Mouse (Mus musculus) kidney, embryonic 16.5 days (tissue): ENCODE results near the gene Itga8. TPM values are rescaled to one million over a fixed set of nuclear protein-coding genes. Genes with fewer than 3 reads are reported as not detected.

ENCODE experiments used
- ATAC-seq: fragments of 200-750 bp; cut with Nextera tagmentation; 2 replicates; pipeline ENCODE4 v1.8.0; 2017; ENCODE audit warnings: moderate TSS enrichment; ENCODE audit not compliant: low FRiP score, low TSS enrichment
- H3K27ac ChIP-seq: fragments of 300-500 bp; sonication (generic); 2 replicates; pipeline ENCODE4 v1.5.1; 2014; ENCODE audit warnings: low read length
- H3K27me3 ChIP-seq: fragments of 300-500 bp; sonication (generic); 2 replicates; pipeline ENCODE4 v1.6.1; 2014; ENCODE audit warnings: low read length, control low read depth, mixed read lengths; ENCODE audit not compliant: insufficient read depth
- H3K36me3 ChIP-seq: fragments of 300-500 bp; sonication (generic); 2 replicates; pipeline ENCODE4 v1.6.1; 2014; ENCODE audit warnings: low read length, control low read depth, mixed read lengths; ENCODE audit not compliant: insufficient read depth
- H3K4me1 ChIP-seq: fragments of 300-500 bp; sonication (generic); 2 replicates; pipeline ENCODE4 v1.6.1; 2014; ENCODE audit warnings: low read length, control low read depth, mixed read lengths; ENCODE audit not compliant: insufficient read depth
- H3K4me2 ChIP-seq: fragments of 300-500 bp; sonication (generic); replicated peaks from 2 replicates; pipeline ENCODE4 v1.6.1; 2014; ENCODE audit warnings: low read depth, low read length
- H3K4me3 ChIP-seq: fragments of 300-500 bp; sonication (generic); 2 replicates; pipeline ENCODE4 v1.5.1; 2014; ENCODE audit warnings: mild to moderate bottlenecking, low read length
- H3K9ac ChIP-seq: fragments of 300-500 bp; sonication (generic); replicated peaks from 2 replicates; pipeline ENCODE4 v1.6.1; 2014; ENCODE audit warnings: low read length
- H3K9me3 ChIP-seq: fragments of 300-500 bp; sonication (generic); 2 replicates; pipeline ENCODE4 v1.6.1; 2016; ENCODE audit warnings: low read length, control low read depth
- WGBS: fragments of 180-500 bp; shearing (Covaris S2); extraction: QIAGEN DNeasy Blood & Tissue Kit; methylation state at CpG from one replicate; pipeline ENCODE4 v1.1.7; 2014; 5-methylcytosine and 5-hydroxymethylcytosine counted together
- polyA plus RNA-seq: library from polyadenylated mRNA; unstranded; fragments of >200 nt; fragmentation: Nextera tagmentation; extraction: Ambion mirVana; gene quantifications from 2 replicates; pipeline ENCODE4 v1.2.1, GENCODE M21; 2015

Gene Itga8
- polyA plus RNA-seq, result 43.3 and 45.4 TPM in 2 replicates

DNA sequence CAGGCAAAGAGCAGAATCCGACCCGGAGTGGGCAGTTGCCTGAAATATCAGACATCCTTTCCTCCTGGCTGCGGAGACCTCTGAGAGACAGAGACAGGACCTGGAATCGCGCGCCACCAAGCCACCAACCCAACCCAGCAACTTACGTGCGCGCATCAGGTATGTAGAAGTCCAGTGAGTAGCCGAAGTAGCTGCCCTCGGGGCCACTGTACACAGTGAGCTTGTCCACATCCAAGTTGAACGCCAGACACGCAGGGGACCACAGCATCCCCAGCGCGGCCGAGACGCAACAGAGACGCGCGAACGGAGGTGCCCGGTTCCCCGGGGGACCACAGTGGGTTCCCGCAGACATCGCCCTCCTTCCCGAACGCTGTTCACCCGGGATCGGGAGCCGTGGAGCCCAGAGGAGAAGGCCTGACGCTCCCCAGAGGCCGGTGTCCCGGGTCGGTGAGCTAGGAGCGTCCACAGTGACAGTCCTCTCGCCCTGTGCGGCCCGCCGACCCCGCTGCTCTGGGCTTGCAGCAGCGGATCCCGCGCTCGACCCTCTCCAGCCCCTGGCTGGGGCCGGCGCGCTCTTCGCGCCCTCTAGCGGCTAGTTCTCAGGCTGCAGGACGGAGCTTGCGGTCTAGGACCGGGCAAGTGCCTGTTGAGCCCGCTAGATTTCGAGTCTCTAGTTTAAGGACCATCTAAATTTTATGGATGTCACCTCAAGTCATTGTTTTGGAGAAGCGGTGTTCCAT is at the start of gene Itga8:
TSS of gene Itga8 (minus strand) at position 492 of the 740 bp plus-strand sequence.
- peak within 1 kb of the TSS; percentile 66 for H3K4me3 ChIP-seq
- peak within 1 kb of the TSS; percentile 75 for H3K4me2 ChIP-seq
- H3K9ac ChIP-seq, result peak within 1 kb of the TSS; percentile 76
- under 1% methylated on average over 56 of the region's 56 CpGs for WGBS
- 0 out of 2 replicates have a peak, but pooled peaks cover 4% of the 10 kb centered on the region for H3K27me3 ChIP-seq
- no peaks in the 10 kb centered on the region for H3K36me3 ChIP-seq
- ATAC-seq, result peak; percentile 96
- 0 out of 2 replicates have a peak, but pooled peaks cover 6% of the 10 kb centered on the region for H3K4me1 ChIP-seq
- H3K9me3 ChIP-seq, result no peaks in the 10 kb centered on the region
- H3K27ac ChIP-seq, result peak within 1 kb of the TSS; percentile 73

DNA sequence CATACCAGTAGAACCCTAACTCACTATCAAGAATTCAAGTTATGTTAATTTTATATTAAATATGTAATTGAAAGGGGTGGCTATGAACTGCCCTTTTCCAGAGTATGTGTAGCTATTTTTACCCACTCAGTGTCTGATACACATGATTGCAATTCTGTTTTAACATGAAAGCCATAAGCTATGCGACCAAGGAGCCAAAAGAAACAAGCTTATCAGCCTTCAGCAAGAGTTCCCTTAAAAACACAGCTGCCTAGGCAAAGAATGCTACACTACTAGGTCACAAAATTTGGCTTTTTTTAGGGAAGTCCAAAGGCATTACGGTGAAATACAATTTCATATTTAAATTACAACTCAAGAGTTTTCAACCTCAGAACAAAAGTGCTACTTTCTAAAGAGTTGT is 47.2 kb upstream of the Itga8 start:
- no peaks in the 10 kb centered on the region for H3K4me1 ChIP-seq
- 72% methylated on average over 2 of the region's 2 CpGs for WGBS
- H3K4me3 ChIP-seq, result no peak overlapping the region
- ATAC-seq, result no peak
- H3K9me3 ChIP-seq, result no peaks in the 10 kb centered on the region
- H3K4me2 ChIP-seq, result no peak overlapping the region
- 0 out of 2 replicates have a peak, but pooled peaks cover 3% of the 10 kb centered on the region for H3K36me3 ChIP-seq
- H3K27me3 ChIP-seq, result no peaks in the 10 kb centered on the region
- no peak overlapping the region for H3K9ac ChIP-seq
- no peak overlapping the region for H3K27ac ChIP-seq

DNA sequence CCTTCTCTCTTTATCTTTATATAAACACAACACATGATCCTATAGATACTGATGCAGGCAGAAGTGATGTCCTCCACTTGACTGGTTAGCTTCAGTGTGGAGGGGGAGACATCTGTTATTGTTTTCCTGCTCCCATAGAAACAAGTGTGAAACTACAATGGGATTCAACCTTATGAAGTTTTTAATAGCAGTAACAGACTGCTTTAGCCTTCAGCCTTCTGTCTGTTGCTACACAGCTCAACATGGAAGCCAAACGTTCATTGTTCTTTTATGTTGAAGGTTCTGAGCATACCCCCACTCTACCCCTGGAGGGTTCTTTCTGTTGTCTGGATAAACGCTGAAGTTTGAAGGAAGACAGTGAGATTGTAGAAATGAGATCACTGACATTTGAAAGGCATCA is 30.2 kb upstream of the Itga8 start:
- H3K27me3 ChIP-seq, result no peaks in the 10 kb centered on the region
- peaks cover 15% of the 10 kb centered on the region for H3K4me1 ChIP-seq
- H3K9ac ChIP-seq, result no peak overlapping the region
- ATAC-seq, result no peak
- no peak overlapping the region for H3K4me3 ChIP-seq
- no peaks in the 10 kb centered on the region for H3K36me3 ChIP-seq
- no peak overlapping the region for H3K4me2 ChIP-seq
- WGBS, result 63% methylated on average over 2 of the region's 2 CpGs
- H3K27ac ChIP-seq, result no peak overlapping the region
- H3K9me3 ChIP-seq, result no peaks in the 10 kb centered on the region

DNA sequence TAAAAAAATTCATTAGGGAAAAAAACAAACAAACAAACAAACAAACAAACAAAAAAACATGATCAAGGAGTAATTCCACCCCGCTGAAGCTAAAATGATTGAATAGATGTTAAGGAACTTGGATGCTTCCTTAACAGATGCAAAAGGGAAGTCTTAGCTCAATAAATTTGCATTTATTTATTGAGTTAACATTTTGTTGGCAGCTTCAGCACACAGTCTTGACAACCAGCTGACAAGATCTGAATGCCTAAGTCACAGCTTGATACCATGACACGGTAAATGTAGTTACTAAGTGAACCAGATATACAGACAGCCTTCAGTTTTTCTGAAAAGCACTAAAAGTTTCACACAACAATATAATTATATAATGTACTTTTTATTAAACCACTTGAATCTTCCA is 27.9 kb upstream of the Itga8 start:
- H3K9ac ChIP-seq, result no peak overlapping the region
- H3K4me1 ChIP-seq, result peaks cover 15% of the 10 kb centered on the region
- no peaks in the 10 kb centered on the region for H3K27me3 ChIP-seq
- H3K4me2 ChIP-seq, result no peak overlapping the region
- H3K36me3 ChIP-seq, result no peaks in the 10 kb centered on the region
- no peak for ATAC-seq
- no peak overlapping the region for H3K27ac ChIP-seq
- no peak overlapping the region for H3K4me3 ChIP-seq
- no peaks in the 10 kb centered on the region for H3K9me3 ChIP-seq
- WGBS, result 62% methylated on average over 2 of the region's 2 CpGs

DNA sequence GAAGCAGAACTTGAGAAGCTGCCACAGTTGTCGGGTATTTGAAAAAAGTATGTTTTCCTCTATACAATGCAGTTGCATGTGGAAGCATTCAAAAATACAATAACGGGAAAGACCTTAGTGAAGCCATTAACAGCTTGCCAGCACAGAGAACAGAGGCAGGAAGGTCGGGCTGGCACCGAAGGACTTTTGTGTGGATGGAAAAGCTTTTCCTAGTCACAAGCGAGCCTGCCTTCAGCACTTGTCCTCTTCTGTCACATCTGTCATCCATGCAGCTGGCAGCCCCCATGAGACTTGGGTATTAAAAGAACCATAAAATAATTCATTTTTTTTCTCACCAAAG is 27.3 kb upstream of the Itga8 start:
- WGBS, result 31% methylated on average over 5 of the region's 5 CpGs
- Histone ChIP-seq H3K36me3 (no peaks in the 10 kb centered on the region), H3K9me3 (no peaks in the 10 kb centered on the region), H3K4me3 (no peak overlapping the region), H3K4me2 (peak overlapping the region; percentile 53; the same call in 1 of the 2 replicates), H3K27ac (no peak overlapping the region), H3K9ac (no peak overlapping the region), H3K27me3 (no peaks in the 10 kb centered on the region), H3K4me1 (peaks cover 15% of the 10 kb centered on the region)
- no peak for ATAC-seq

DNA sequence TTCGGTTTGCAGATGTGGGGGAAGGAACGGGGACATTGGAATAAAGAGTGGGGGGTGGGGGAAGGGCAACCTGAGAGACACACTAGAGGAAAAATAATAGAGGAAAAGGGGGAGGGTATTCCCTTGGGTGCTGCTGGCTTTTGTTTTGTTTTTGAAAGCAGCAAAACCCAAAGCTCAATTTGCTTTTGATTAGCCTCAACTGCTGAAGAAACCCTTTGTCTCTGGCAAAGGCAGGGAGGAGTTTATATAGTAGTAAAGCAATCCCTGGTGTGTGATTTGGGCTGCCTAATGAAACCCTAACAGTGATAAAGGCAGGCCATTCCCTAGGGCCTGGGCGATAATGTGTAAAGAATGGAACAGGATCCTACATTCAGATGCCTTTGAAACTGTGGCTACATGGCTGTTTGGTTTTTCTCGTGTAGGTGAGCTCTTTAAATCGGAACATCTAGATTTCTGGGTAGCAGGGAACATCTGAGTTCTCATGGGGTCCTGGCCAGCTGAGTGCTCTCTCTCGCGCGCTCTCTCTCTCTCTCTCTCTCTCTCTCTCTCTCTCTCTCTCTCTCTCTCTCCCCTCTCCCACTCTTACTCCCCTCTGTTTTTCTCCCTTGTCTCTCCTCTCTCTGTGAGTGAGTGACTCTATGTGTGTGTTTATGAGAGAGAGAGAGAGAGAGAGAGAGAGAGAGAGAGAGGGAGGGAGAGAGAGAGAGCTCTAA is 26.8 kb upstream of the Itga8 start:
- peak overlapping the region; percentile 53 for H3K4me2 ChIP-seq
- 19% methylated on average over 8 of the region's 8 CpGs for WGBS

DNA sequence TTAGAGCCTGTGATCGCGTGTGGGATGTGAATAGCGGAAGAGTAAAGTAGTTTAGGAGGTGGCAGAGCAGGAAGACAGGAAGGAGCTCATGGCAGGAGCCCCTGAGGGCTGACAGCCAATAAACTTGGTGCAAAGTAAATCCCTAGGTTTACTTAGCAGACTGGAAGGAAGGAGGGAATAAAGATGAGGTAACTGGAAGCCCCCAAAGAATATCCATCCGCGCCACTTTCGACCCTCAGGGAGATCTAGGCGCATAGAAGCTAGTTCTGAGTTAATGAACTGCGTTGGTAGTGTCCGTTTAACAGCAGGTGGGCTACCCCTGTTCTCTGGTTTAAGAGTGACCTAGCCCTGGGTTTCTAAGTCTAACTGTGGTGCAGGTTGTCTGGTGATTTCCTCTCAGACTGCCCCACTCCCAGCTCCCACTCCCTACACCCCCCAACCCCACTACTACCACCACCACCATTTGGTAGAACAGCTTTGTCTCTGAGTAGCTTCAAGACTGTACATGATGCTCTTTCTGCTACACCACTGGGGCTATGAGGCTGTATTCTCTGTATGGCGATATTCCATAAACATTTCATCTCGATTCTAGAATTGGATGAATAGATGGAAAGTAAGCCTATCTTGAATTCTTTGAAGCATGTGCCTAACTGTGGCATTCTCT is 26.1 kb upstream of the Itga8 start:
- H3K36me3 ChIP-seq, result no peaks in the 10 kb centered on the region
- H3K9me3 ChIP-seq, result no peaks in the 10 kb centered on the region
- peak overlapping the region; percentile 53 for H3K4me2 ChIP-seq
- peak overlapping the region; percentile 39; the same call in 1 of the 2 replicates for H3K9ac ChIP-seq
- no peaks in the 10 kb centered on the region for H3K27me3 ChIP-seq
- peak overlapping the region; percentile 36 for H3K4me3 ChIP-seq
- peak; percentile 28; the same call in 1 of the 2 replicates for ATAC-seq
- WGBS, result 27% methylated on average over 11 of the region's 11 CpGs
- no peak overlapping the region for H3K27ac ChIP-seq
- peaks cover 15% of the 10 kb centered on the region for H3K4me1 ChIP-seq

More for the DNA sequence above, 26.8 kb upstream of the Itga8 start:
- no peaks in the 10 kb centered on the region for H3K36me3 ChIP-seq
- H3K27ac ChIP-seq, result no peak overlapping the region
- H3K9me3 ChIP-seq, result no peaks in the 10 kb centered on the region
- H3K4me1 ChIP-seq, result peaks cover 15% of the 10 kb centered on the region
- 0 out of 2 replicates have a peak overlapping the region, but pooled peaks have one; percentile 1 for H3K9ac ChIP-seq
- H3K27me3 ChIP-seq, result no peaks in the 10 kb centered on the region
- no peak for ATAC-seq
- H3K4me3 ChIP-seq, result 0 out of 2 replicates have a peak overlapping the region, but pooled peaks have one; percentile 36

DNA sequence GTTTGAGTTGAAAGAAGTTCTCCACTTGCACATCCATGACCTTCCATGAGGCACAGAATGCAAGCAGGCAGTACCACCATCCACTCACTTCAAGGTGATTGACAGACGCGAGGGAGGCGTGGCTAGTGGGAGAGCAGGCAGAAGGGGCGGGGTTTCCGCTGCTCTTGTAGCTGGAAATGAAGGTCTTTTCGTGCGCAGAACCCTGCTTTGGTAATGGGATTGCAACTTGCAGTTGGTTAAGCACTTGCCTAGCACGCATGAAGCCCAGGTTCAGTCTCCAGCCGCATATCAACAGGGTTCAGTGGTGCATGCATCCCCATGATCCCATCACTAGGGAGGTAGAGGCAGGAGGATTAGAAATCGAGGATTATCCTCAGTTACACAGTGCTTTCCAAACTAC is 25.5 kb upstream of the Itga8 start:
- Histone ChIP-seq H3K9me3 (no peaks in the 10 kb centered on the region), H3K9ac (no peak overlapping the region), H3K27ac (no peak overlapping the region), H3K36me3 (no peaks in the 10 kb centered on the region), H3K4me3 (peak overlapping the region; percentile 36), H3K27me3 (no peaks in the 10 kb centered on the region), H3K4me1 (peaks cover 15% of the 10 kb centered on the region), H3K4me2 (peak overlapping the region; percentile 53)
- WGBS, result 12% methylated on average over 10 of the region's 10 CpGs
- ATAC-seq, result peak; percentile 44; the same call in 1 of the 2 replicates

DNA sequence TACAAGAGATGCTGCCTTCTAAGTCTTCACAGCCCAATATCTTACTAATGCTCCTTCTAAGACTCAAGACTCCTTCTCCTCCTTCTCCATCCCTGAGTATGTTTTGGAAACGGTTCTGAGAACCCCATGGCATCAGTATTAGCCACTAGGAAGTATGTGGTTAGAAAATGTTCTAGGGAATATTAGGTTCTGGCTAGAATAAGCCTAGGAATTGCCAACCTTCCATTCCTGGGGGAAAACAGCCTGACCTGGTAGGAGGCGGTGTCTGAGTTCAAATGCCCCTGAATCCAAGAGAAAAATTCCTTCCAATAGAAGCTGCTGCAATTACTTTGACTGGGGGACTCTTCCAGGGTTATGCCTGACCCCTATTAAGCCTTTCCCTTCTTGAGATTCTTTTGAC is 24.1 kb upstream of the Itga8 start:
- Histone ChIP-seq H3K36me3 (no peaks in the 10 kb centered on the region), H3K9me3 (no peaks in the 10 kb centered on the region), H3K4me1 (peaks cover 15% of the 10 kb centered on the region), H3K27ac (no peak overlapping the region), H3K4me2 (no peak overlapping the region), H3K4me3 (no peak overlapping the region), H3K27me3 (no peaks in the 10 kb centered on the region), H3K9ac (no peak overlapping the region)
- 86% methylated on average over 2 of the region's 2 CpGs for WGBS
- ATAC-seq, result no peak
